Mouse (Mus musculus) ES-Bruce4 (cell line): ENCODE measurements around the gene Scnn1a. TPM values are rescaled to one million over a fixed set of nuclear protein-coding genes. Genes with fewer than 3 reads are reported as not detected.

Experiments
- H3K27ac ChIP-seq: 2 replicates; pipeline ENCODE4 v1.5.1; 2012; ENCODE audit warnings: low read length, inconsistent platforms; ENCODE audit not compliant: insufficient read depth
- H3K27me3 ChIP-seq: 2 replicates; pipeline ENCODE4 v1.6.1; 2012; ENCODE audit warnings: mild to moderate bottlenecking, low read length, inconsistent platforms; ENCODE audit not compliant: control insufficient read depth, poor library complexity, insufficient read depth, severe bottlenecking
- H3K36me3 ChIP-seq: 2 replicates; pipeline ENCODE4 v1.6.1; 2012; ENCODE audit warnings: inconsistent platforms, mild to moderate bottlenecking, low read length, moderate library complexity; ENCODE audit not compliant: control insufficient read depth, poor library complexity, insufficient read depth, severe bottlenecking
- H3K4me1 ChIP-seq: one replicate; pipeline ENCODE4 v1.8.1; 2011; ENCODE audit warnings: low read length; ENCODE audit not compliant: control insufficient read depth, insufficient read depth
- H3K4me3 ChIP-seq: 2 replicates; pipeline ENCODE4 v1.5.1; 2011; ENCODE audit warnings: low read depth, mild to moderate bottlenecking, low read length
- H3K9ac ChIP-seq: 2 replicates; pipeline ENCODE4 v1.6.1; 2012; ENCODE audit warnings: low read depth, mild to moderate bottlenecking, inconsistent platforms; ENCODE audit not compliant: poor library complexity, severe bottlenecking
- H3K9me3 ChIP-seq: replicated peaks from 2 replicates; pipeline ENCODE4 v1.6.1; 2012; ENCODE audit warnings: mild to moderate bottlenecking, low read length, inconsistent platforms; ENCODE audit not compliant: control insufficient read depth, poor library complexity, insufficient read depth, severe bottlenecking
- CTCF ChIP-seq: IDR thresholded peaks from one replicate; pipeline ENCODE4 v1.8.1; 2011; ENCODE audit warnings: low read depth, low read length
- EP300 ChIP-seq: IDR thresholded peaks from 2 replicates; pipeline ENCODE4 v1.6.1; 2011; ENCODE audit warnings: low read depth, low read length; ENCODE audit not compliant: insufficient read depth
- POLR2A ChIP-seq: IDR thresholded peaks from one replicate; pipeline ENCODE4 v1.8.1; 2011; ENCODE audit warnings: low read length; ENCODE audit not compliant: insufficient read depth
- polyA plus RNA-seq: library from polyadenylated mRNA; stranded (reverse); fragments of >200 nt; gene quantifications from 2 replicates; pipeline ENCODE4 v1.2.4, GENCODE M21; 2011; ENCODE audit warnings: low read depth; ENCODE audit not compliant: missing spikeins, insufficient read depth, insufficient read length

Gene Scnn1a
- polyA plus RNA-seq, 1 experiment: 2.0 TPM

DNA sequence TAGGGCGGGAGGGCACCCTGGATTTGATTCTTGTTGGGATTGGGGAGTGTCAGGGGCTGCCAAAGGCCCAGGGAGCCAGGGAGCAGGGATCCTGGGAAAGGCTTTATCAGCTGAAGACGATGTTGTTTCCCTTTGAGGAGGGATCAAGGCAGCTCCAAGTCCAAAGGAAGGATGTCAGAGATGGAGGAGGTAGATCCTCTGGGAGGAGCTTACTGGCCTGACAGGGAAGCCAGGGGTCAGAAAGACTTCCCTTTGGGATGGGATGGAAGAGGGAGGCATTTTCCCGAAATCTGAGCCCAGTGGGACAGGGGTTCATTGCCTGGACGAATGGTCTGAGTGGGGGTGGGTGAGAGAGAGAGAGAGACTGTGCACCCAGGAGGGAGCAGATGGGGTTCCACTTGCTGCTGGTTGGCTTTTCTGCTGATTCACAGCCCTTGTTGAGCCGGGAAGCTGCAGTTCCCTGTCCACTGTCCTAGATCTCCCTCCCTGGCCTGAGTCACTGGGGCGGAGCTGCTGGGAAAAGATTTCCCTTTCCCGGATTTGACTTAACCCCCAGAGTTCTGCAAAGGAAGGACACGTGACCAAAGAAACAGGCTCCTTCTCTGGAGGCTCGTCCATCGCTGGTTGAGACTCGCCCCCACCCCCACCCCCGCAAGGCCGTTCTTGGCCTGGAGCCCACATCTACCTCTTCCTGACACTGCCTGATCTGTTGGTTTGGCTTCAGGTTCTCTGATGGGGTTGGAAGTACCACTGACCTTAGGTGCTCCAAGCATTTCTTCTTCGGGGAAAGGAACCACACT lies 34.1 kb downstream of the Scnn1a start:
- Histone ChIP-seq H3K36me3 (no peaks in the 10 kb centered on the region), H3K9ac (no peak overlapping the region), H3K27ac (peak overlapping the region; percentile 17), H3K4me1 (peaks cover 10% of the 10 kb centered on the region), H3K9me3 (no peaks in the 10 kb centered on the region), H3K27me3 (no peaks in the 10 kb centered on the region), H3K4me3 (no peak overlapping the region)
- TF ChIP-seq EP300: peak; percentile 66; the same call in 1 of the 2 replicates
- TF ChIP-seq CTCF: no peak

GRCm38 (mm10) chr6:125355197-125355741 lies 34.8 kb downstream of the Scnn1a start:
- no peak overlapping the region for H3K4me3 ChIP-seq
- peaks cover 10% of the 10 kb centered on the region for H3K4me1 ChIP-seq
- no peaks in the 10 kb centered on the region for H3K9me3 ChIP-seq
- TF ChIP-seq CTCF: no peak
- no peak for TF ChIP-seq EP300
- no peak for TF ChIP-seq POLR2A
- 0 out of 2 replicates have a peak overlapping the region, but pooled peaks have one; percentile 17 for H3K27ac ChIP-seq
- no peak overlapping the region for H3K9ac ChIP-seq
- H3K36me3 ChIP-seq: no peaks in the 10 kb centered on the region
- H3K27me3 ChIP-seq: no peaks in the 10 kb centered on the region

GRCm38 (mm10) chr6:125356264-125356663 lies 35.8 kb downstream of the Scnn1a start:
- no peak for TF ChIP-seq CTCF
- no peak for TF ChIP-seq EP300
- no peak for TF ChIP-seq POLR2A
- Histone ChIP-seq H3K9ac (no peak overlapping the region), H3K27me3 (no peaks in the 10 kb centered on the region), H3K4me3 (no peak overlapping the region), H3K36me3 (no peaks in the 10 kb centered on the region), H3K4me1 (peaks cover 11% of the 10 kb centered on the region), H3K9me3 (no peaks in the 10 kb centered on the region), H3K27ac (no peak overlapping the region)

- H3K9ac ChIP-seq: no peak overlapping the region
- H3K27me3 ChIP-seq: no peaks in the 10 kb centered on the region
- no peaks in the 10 kb centered on the region for H3K9me3 ChIP-seq
- no peaks in the 10 kb centered on the region for H3K36me3 ChIP-seq
- no peak overlapping the region for H3K27ac ChIP-seq
- peaks cover 15% of the 10 kb centered on the region for H3K4me1 ChIP-seq
- H3K4me3 ChIP-seq: no peak overlapping the region
- TF ChIP-seq POLR2A (no peak), EP300 (no peak), CTCF (no peak)
Measured at GRCm38 (mm10) chr6:125357334-125357733, 36.9 kb downstream of the Scnn1a start.

DNA sequence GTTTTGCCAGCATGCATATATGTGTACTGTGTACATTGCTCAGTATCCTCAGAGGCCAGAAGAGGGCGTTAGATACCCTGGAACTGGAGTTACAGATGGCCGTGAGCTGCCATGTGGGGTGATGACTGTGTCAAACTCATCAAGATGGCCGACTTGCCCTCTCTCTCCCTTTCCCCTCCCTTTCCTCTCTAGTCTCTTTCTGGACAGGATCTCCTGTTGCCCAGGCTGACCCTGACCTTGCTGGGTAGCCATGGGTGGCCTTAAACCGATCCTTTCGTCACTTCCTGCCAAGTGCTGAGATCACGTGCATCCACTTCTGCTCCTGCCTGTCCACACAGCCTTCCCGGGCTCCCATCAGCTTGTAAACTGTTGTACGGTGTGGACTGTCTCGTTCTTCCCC lies 39.5 kb downstream of the Scnn1a start:
- Histone ChIP-seq H3K27ac (no peak overlapping the region), H3K36me3 (no peaks in the 10 kb centered on the region), H3K4me3 (no peak overlapping the region), H3K9me3 (no peaks in the 10 kb centered on the region), H3K4me1 (peaks cover 19% of the 10 kb centered on the region), H3K9ac (no peak overlapping the region), H3K27me3 (no peaks in the 10 kb centered on the region)
- peak; percentile 63 for TF ChIP-seq CTCF
- no peak for TF ChIP-seq EP300

DNA sequence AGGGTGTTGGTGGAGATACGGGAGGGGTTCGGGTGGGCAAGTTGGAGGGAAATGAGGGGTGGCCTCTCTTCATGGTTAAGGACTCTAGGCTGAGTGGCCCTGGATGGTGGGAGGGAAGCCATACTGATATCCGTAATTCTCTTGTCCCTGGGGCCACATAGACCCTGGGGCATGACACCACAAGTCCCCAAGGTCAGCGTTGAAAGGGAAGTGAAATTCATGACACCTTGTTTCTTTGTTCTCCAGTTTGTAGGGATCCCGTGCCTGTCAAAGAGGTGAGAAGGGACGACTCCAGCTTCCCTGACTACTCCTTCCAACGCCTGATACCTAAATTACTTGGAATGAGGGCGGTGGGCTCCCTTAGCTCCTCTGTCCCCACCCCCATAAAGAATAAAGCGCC lies 40.4 kb downstream of the Scnn1a start:
- H3K27me3 ChIP-seq: no peaks in the 10 kb centered on the region
- no peaks in the 10 kb centered on the region for H3K9me3 ChIP-seq
- no peaks in the 10 kb centered on the region for H3K36me3 ChIP-seq
- no peak for TF ChIP-seq POLR2A
- 0 out of 2 replicates have a peak, but pooled peaks have one; percentile 12 for TF ChIP-seq EP300
- no peak for TF ChIP-seq CTCF
- H3K4me1 ChIP-seq: peaks cover 17% of the 10 kb centered on the region
- no peak overlapping the region for H3K9ac ChIP-seq
- no peak overlapping the region for H3K27ac ChIP-seq
- no peak overlapping the region for H3K4me3 ChIP-seq
